Mouse (Mus musculus): ENCODE measurements around the gene C1qtnf7.

GRCm38 (mm10) chr5:43511126-43511525 lies 4.2 kb upstream of the C1qtnf7 start:
- TF ChIP-seq CTCF (IDR thresholded peaks at IDR 0.05; ENCODE audit: borderline replicate concordance, insufficient read depth, low read length) (no peak), POLR2A (IDR thresholded peaks at IDR 0.05; ENCODE audit: low read depth, low read length) (no peak)

Data from embryonic fibroblast, embryonic 13.5 days (primary cell).